Mouse (Mus musculus) embryonic facial prominence, embryonic 11.5 days (tissue): ENCODE results near the gene Map4. TPM values are rescaled to one million over a fixed set of nuclear protein-coding genes. Genes with fewer than 3 reads are reported as not detected.

Experiments
- ATAC-seq: fragments of 200-750 bp; cut with Nextera tagmentation; replicated peaks from 2 replicates; pipeline ENCODE4 v1.8.0; 2017; ENCODE audit warnings: low read depth; ENCODE audit not compliant: insufficient number of reproducible peaks, low FRiP score, low TSS enrichment
- DNase-seq: peaks from one replicate; pipeline ENCODE4 v3.0.0-alpha.2; 2015; ENCODE audit warnings: low spot score
- H3K27ac ChIP-seq: fragments of 300-500 bp; sonication (generic); replicated peaks from 2 replicates; pipeline ENCODE4 v1.5.1; 2014; ENCODE audit warnings: mild to moderate bottlenecking, low read depth, low read length, control low read depth
- H3K27me3 ChIP-seq: fragments of 300-500 bp; sonication (generic); 2 replicates; pipeline ENCODE4 v1.6.1; 2014; ENCODE audit warnings: mild to moderate bottlenecking, low read length, moderate library complexity, mixed read lengths; ENCODE audit not compliant: control insufficient read depth, insufficient read depth
- H3K36me3 ChIP-seq: fragments of 300-500 bp; sonication (generic); replicated peaks from 2 replicates; pipeline ENCODE4 v1.6.1; 2014; ENCODE audit warnings: low read depth, mild to moderate bottlenecking, low read length, moderate library complexity, mixed read lengths; ENCODE audit not compliant: control insufficient read depth, insufficient read depth
- H3K4me1 ChIP-seq: fragments of 300-500 bp; sonication (generic); 2 replicates; pipeline ENCODE4 v1.6.1; 2014; ENCODE audit warnings: low read length, mixed read lengths; ENCODE audit not compliant: control insufficient read depth, insufficient read depth
- H3K4me2 ChIP-seq: fragments of 300-500 bp; sonication (generic); 2 replicates; pipeline ENCODE4 v1.6.1; 2014; ENCODE audit warnings: low read depth, mild to moderate bottlenecking, control low read depth, low read length, moderate library complexity
- H3K4me3 ChIP-seq: fragments of 300-500 bp; sonication (generic); 2 replicates; pipeline ENCODE4 v1.5.1; 2014; ENCODE audit warnings: low read depth, low read length, control low read depth
- H3K9ac ChIP-seq: fragments of 300-500 bp; sonication (generic); replicated peaks from 2 replicates; pipeline ENCODE4 v1.6.1; 2014; ENCODE audit warnings: mild to moderate bottlenecking, control low read depth, low read length
- H3K9me3 ChIP-seq: fragments of 300-500 bp; sonication (generic); replicated peaks from 2 replicates; pipeline ENCODE4 v1.6.1; 2016; ENCODE audit warnings: mild to moderate bottlenecking, low read length, inconsistent platforms, mixed read lengths; ENCODE audit not compliant: control insufficient read depth
- WGBS: fragments of 180-500 bp; shearing (Covaris S2); extraction: QIAGEN DNeasy Blood & Tissue Kit; methylation state at CpG from one replicate; pipeline ENCODE4 v1.1.7; 2014; 5-methylcytosine and 5-hydroxymethylcytosine counted together
- polyA plus RNA-seq: library from polyadenylated mRNA; unstranded; fragments of >200 nt; fragmentation: Nextera tagmentation; extraction: Ambion mirVana; gene quantifications from 2 replicates; pipeline ENCODE4 v1.2.1, GENCODE M21; 2014

Map4 gene
- polyA plus RNA-seq, 1 experiment from 2014 or later, result 50.0 TPM

GRCm38 (mm10) chr9:110057200-110057599 lies 125.9 kb downstream of the Map4 start:
- no peak overlapping the region for H3K9ac ChIP-seq
- H3K4me3 ChIP-seq, result no peak overlapping the region
- ATAC-seq (no peak), DNase-seq (no peak)
- no peaks in the 10 kb centered on the region for H3K27me3 ChIP-seq
- no peaks in the 10 kb centered on the region for H3K36me3 ChIP-seq
- no peak overlapping the region for H3K27ac ChIP-seq
- 97% methylated on average over 1 of the region's 1 CpGs for WGBS
- H3K4me1 ChIP-seq, result no peaks in the 10 kb centered on the region
- H3K4me2 ChIP-seq, result no peak overlapping the region
- no peaks in the 10 kb centered on the region for H3K9me3 ChIP-seq

GRCm38 (mm10) chr9:110060761-110061160 lies 129.5 kb downstream of the Map4 start:
- Histone ChIP-seq H3K9ac (no peak overlapping the region), H3K36me3 (no peaks in the 10 kb centered on the region), H3K27ac (no peak overlapping the region), H3K4me2 (no peak overlapping the region), H3K9me3 (no peaks in the 10 kb centered on the region), H3K4me3 (no peak overlapping the region), H3K4me1 (no peaks in the 10 kb centered on the region), H3K27me3 (no peaks in the 10 kb centered on the region)
- no peak for ATAC-seq
- DNase-seq, result no peak
- 75% methylated on average over 2 of the region's 2 CpGs for WGBS

GRCm38 (mm10) chr9:110062405-110062804 lies 131.1 kb downstream of the Map4 start:
- Histone ChIP-seq H3K4me3 (no peak overlapping the region), H3K9me3 (no peaks in the 10 kb centered on the region), H3K27ac (no peak overlapping the region), H3K27me3 (no peaks in the 10 kb centered on the region), H3K4me1 (no peaks in the 10 kb centered on the region), H3K36me3 (no peaks in the 10 kb centered on the region), H3K9ac (no peak overlapping the region), H3K4me2 (no peak overlapping the region)
- 84% methylated on average over 7 of the region's 7 CpGs for WGBS
- DNase-seq (no peak), ATAC-seq (no peak)

GRCm38 (mm10) chr9:110062861-110063260 lies 131.6 kb downstream of the Map4 start:
- Histone ChIP-seq H3K9ac (no peak overlapping the region), H3K36me3 (no peaks in the 10 kb centered on the region), H3K27me3 (no peaks in the 10 kb centered on the region), H3K4me1 (no peaks in the 10 kb centered on the region), H3K27ac (no peak overlapping the region), H3K9me3 (no peaks in the 10 kb centered on the region), H3K4me2 (no peak overlapping the region), H3K4me3 (no peak overlapping the region)
- ATAC-seq (no peak), DNase-seq (no peak)
- 88% methylated on average over 6 of the region's 6 CpGs for WGBS

- H3K27ac ChIP-seq, result no peak overlapping the region
- H3K4me2 ChIP-seq, result no peak overlapping the region
- no peaks in the 10 kb centered on the region; the same call in 1 of the 2 replicates for H3K36me3 ChIP-seq
- H3K4me3 ChIP-seq, result no peak overlapping the region
- no peak overlapping the region for H3K9ac ChIP-seq
- no peaks in the 10 kb centered on the region for H3K9me3 ChIP-seq
- H3K27me3 ChIP-seq, result no peaks in the 10 kb centered on the region
- no peak for DNase-seq
- no peaks in the 10 kb centered on the region for H3K4me1 ChIP-seq
- no peak for ATAC-seq
Observed at GRCm38 (mm10) chr9:110064641-110065040, 133.4 kb downstream of the Map4 start.

- H3K9ac ChIP-seq, result no peak overlapping the region
- H3K4me2 ChIP-seq, result no peak overlapping the region
- ATAC-seq (no peak), DNase-seq (no peak)
- no peaks in the 10 kb centered on the region for H3K4me1 ChIP-seq
- no peaks in the 10 kb centered on the region for H3K27me3 ChIP-seq
- H3K9me3 ChIP-seq, result no peaks in the 10 kb centered on the region
- no peak overlapping the region for H3K4me3 ChIP-seq
- WGBS, result 89% methylated on average over 6 of the region's 6 CpGs
- H3K27ac ChIP-seq, result no peak overlapping the region
- no peaks in the 10 kb centered on the region; the same call in 1 of the 2 replicates for H3K36me3 ChIP-seq
Observed at GRCm38 (mm10) chr9:110068745-110069144, 137.5 kb downstream of the Map4 start.

- Histone ChIP-seq H3K27me3 (no peaks in the 10 kb centered on the region), H3K9me3 (no peaks in the 10 kb centered on the region), H3K9ac (no peak overlapping the region), H3K4me3 (no peak overlapping the region), H3K4me2 (no peak overlapping the region), H3K4me1 (no peaks in the 10 kb centered on the region), H3K36me3 (no peaks in the 10 kb centered on the region; the same call in 1 of the 2 replicates), H3K27ac (no peak overlapping the region)
- ATAC-seq, result no peak
- WGBS, result 87% methylated on average over 9 of the region's 9 CpGs
- DNase-seq, result no peak
Observed at GRCm38 (mm10) chr9:110070358-110070757, 139.1 kb downstream of the Map4 start.

- no peak overlapping the region for H3K4me2 ChIP-seq
- no peak overlapping the region for H3K4me3 ChIP-seq
- no peaks in the 10 kb centered on the region for H3K4me1 ChIP-seq
- H3K27me3 ChIP-seq, result no peaks in the 10 kb centered on the region
- DNase-seq (no peak), ATAC-seq (no peak)
- H3K27ac ChIP-seq, result no peak overlapping the region
- H3K9me3 ChIP-seq, result no peaks in the 10 kb centered on the region
- no peaks in the 10 kb centered on the region; the same call in 1 of the 2 replicates for H3K36me3 ChIP-seq
- H3K9ac ChIP-seq, result no peak overlapping the region
- 86% methylated on average over 4 of the region's 4 CpGs for whole genome bisulfite sequencing
Observed at GRCm38 (mm10) chr9:110071011-110071410, 139.8 kb downstream of the Map4 start.
